Mouse (Mus musculus) CH12.LX (cell line): ENCODE data around the gene Ppp1r9b. TPM values are rescaled to one million over a fixed set of nuclear protein-coding genes. Genes with fewer than 3 reads are reported as not detected.

Source experiments
- DNase-seq: peaks from one replicate; pipeline ENCODE4 v3.0.0-alpha.2; 2013; ENCODE audit errors: extremely low read depth
- H3K27ac ChIP-seq: 2 replicates; pipeline ENCODE4 v1.5.1; 2012; ENCODE audit warnings: low read depth, mild to moderate bottlenecking, control low read depth, moderate library complexity; ENCODE audit not compliant: insufficient read depth
- H3K27me3 ChIP-seq: replicated peaks from 2 replicates; pipeline ENCODE3; 2012; ENCODE audit warnings: inconsistent platforms
- H3K36me3 ChIP-seq, 2 experiments: replicated peaks in 1 of 2; 2 replicates each; pipeline versions ENCODE3 to v1.6.1; 2012; ENCODE audit warnings: inconsistent platforms in 1 of 2, low read length in 1 of 2, mild to moderate bottlenecking in 1 of 2, mixed read lengths in 1 of 2, moderate library complexity in 1 of 2; ENCODE audit not compliant: control insufficient read depth in 1 of 2, insufficient read depth in 1 of 2
- H3K4me1 ChIP-seq, 2 experiments: 2 replicates each; pipeline ENCODE4 v1.6.1; 2012; ENCODE audit warnings: inconsistent platforms in 1 of 2, moderate library complexity in 1 of 2; ENCODE audit not compliant: insufficient read depth in 2 of 2, control insufficient read depth in 1 of 2
- H3K4me2 ChIP-seq: 2 replicates; pipeline ENCODE4 v1.6.1; 2012; ENCODE audit warnings: low read depth, mild to moderate bottlenecking, control low read depth; ENCODE audit not compliant: poor library complexity, insufficient read depth, severe bottlenecking
- H3K4me3 ChIP-seq, 3 experiments: fragments of 150-350 bp in 1 of 3; sonication (generic) in 1 of 3; replicated peaks in 1 of 3; 2 replicates each; pipeline versions ENCODE3 to v1.5.1; 2011 to 2012; ENCODE audit warnings: low read depth in 2 of 3, low read length in 2 of 3, mild to moderate bottlenecking in 2 of 3, moderate library complexity in 2 of 3, control low read depth in 1 of 3, improper control_type of control experiment in 1 of 3, inconsistent platforms in 1 of 3, mixed read lengths in 1 of 3; ENCODE audit not compliant: poor library complexity in 1 of 3
- H3K79me2 ChIP-seq: replicated peaks from 2 replicates; pipeline ENCODE4 v1.6.1; 2012; ENCODE audit warnings: mild to moderate bottlenecking, moderate library complexity; ENCODE audit not compliant: control insufficient read depth, poor library complexity, insufficient read depth, severe bottlenecking; ENCODE audit errors: extremely low read depth
- H3K9ac ChIP-seq: 2 replicates; pipeline ENCODE4 v1.6.1; 2012; ENCODE audit warnings: low read depth, mild to moderate bottlenecking, control low read depth, moderate library complexity; ENCODE audit not compliant: insufficient read depth
- H3K9me3 ChIP-seq: replicated peaks from 2 replicates; pipeline ENCODE3; 2012; ENCODE audit warnings: low read length, inconsistent platforms, mixed read lengths
- CTCF ChIP-seq, 2 experiments: IDR thresholded peaks in 1 of 2; conservative IDR thresholded peaks in 1 of 2; 2 replicates each; pipeline ENCODE4 v1.5.1; 2011 to 2012; ENCODE audit warnings: low read depth in 2 of 2, low read length in 2 of 2, improper control_type of control experiment in 1 of 2, inconsistent platforms in 1 of 2, mild to moderate bottlenecking in 1 of 2, moderate library complexity in 1 of 2
- E2F4 ChIP-seq: IDR thresholded peaks from 2 replicates; pipeline ENCODE4 v1.6.1; 2011; ENCODE audit warnings: low read depth, low read length, improper control_type of control experiment; ENCODE audit not compliant: insufficient replicate concordance
- ELF1 ChIP-seq: IDR thresholded peaks from 2 replicates; pipeline ENCODE4 v1.6.1; 2014; ENCODE audit warnings: low read depth, mild to moderate bottlenecking, inconsistent platforms, low read length, improper control_type of control experiment
- ETS1 ChIP-seq: conservative IDR thresholded peaks from 2 replicates; pipeline ENCODE4 v1.6.1; 2012; ENCODE audit warnings: low read depth, mild to moderate bottlenecking, inconsistent platforms, low read length, improper control_type of control experiment, moderate library complexity
- GABPA ChIP-seq: IDR thresholded peaks from 2 replicates; pipeline ENCODE4 v1.6.1; 2012; ENCODE audit warnings: low read depth, low read length, improper control_type of control experiment, inconsistent platforms; ENCODE audit not compliant: insufficient replicate concordance
- HCFC1 ChIP-seq: IDR thresholded peaks from 2 replicates; pipeline ENCODE4 v1.6.1; 2012; ENCODE audit warnings: low read depth, mild to moderate bottlenecking, inconsistent platforms, low read length, improper control_type of control experiment
- IRF4 ChIP-seq: IDR thresholded peaks from 2 replicates; pipeline ENCODE4 v1.6.1; 2014; ENCODE audit warnings: low read depth, mild to moderate bottlenecking, inconsistent platforms, low read length, improper control_type of control experiment
- JUND ChIP-seq: conservative IDR thresholded peaks from 2 replicates; pipeline ENCODE4 v1.6.1; 2011; ENCODE audit warnings: low read depth, low read length, improper control_type of control experiment
- KAT2A ChIP-seq: IDR thresholded peaks from 2 replicates; pipeline ENCODE4 v1.6.1; 2012; ENCODE audit warnings: low read length, improper control_type of control experiment, inconsistent platforms; ENCODE audit not compliant: insufficient replicate concordance
- MAFK ChIP-seq: IDR thresholded peaks from 2 replicates; pipeline ENCODE4 v1.6.1; 2011; ENCODE audit warnings: low read length, improper control_type of control experiment; ENCODE audit not compliant: insufficient replicate concordance
- MAX ChIP-seq: IDR thresholded peaks from 2 replicates; pipeline ENCODE4 v1.6.1; 2011; ENCODE audit warnings: low read length, improper control_type of control experiment
- MAZ ChIP-seq: IDR thresholded peaks from 2 replicates; pipeline ENCODE4 v1.6.1; 2012; ENCODE audit warnings: low read depth, mild to moderate bottlenecking, inconsistent platforms, low read length, improper control_type of control experiment, moderate library complexity
- MXI1 ChIP-seq: IDR thresholded peaks from 2 replicates; pipeline ENCODE4 v1.6.1; 2011; ENCODE audit warnings: mild to moderate bottlenecking, low read depth, low read length, improper control_type of control experiment
- NELFE ChIP-seq: IDR thresholded peaks from 2 replicates; pipeline ENCODE4 v1.6.1; 2011; ENCODE audit warnings: low read depth, low read length, improper control_type of control experiment
- NRF1 ChIP-seq: IDR thresholded peaks from 2 replicates; pipeline ENCODE4 v1.6.1; 2014; ENCODE audit warnings: low read depth, mild to moderate bottlenecking, inconsistent platforms, low read length, improper control_type of control experiment, moderate library complexity
- PAX5 ChIP-seq: IDR thresholded peaks from 2 replicates; pipeline ENCODE4 v1.6.1; 2012; ENCODE audit warnings: low read length, inconsistent platforms, mixed read lengths
- RCOR1 ChIP-seq: conservative IDR thresholded peaks from 2 replicates; pipeline ENCODE4 v1.6.1; 2012; ENCODE audit warnings: low read depth, mild to moderate bottlenecking, inconsistent platforms, low read length, improper control_type of control experiment
- SIN3A ChIP-seq: IDR thresholded peaks from 2 replicates; pipeline ENCODE4 v1.6.1; 2012; ENCODE audit warnings: low read length, improper control_type of control experiment, inconsistent platforms
- SMC3 ChIP-seq: IDR thresholded peaks from 2 replicates; pipeline ENCODE4 v1.6.1; 2011; ENCODE audit warnings: low read depth, low read length, improper control_type of control experiment
- TBP ChIP-seq: conservative IDR thresholded peaks from 2 replicates; pipeline ENCODE4 v1.6.1; 2011; ENCODE audit warnings: low read depth, low read length, improper control_type of control experiment
- TCF12 ChIP-seq: IDR thresholded peaks from 2 replicates; pipeline ENCODE4 v1.6.1; 2014; ENCODE audit warnings: low read depth, mild to moderate bottlenecking, inconsistent platforms, low read length, improper control_type of control experiment
- USF1 ChIP-seq: IDR thresholded peaks from 2 replicates; pipeline ENCODE4 v1.6.1; 2014; ENCODE audit warnings: low read depth, mild to moderate bottlenecking, inconsistent platforms, low read length, improper control_type of control experiment
- USF2 ChIP-seq: conservative IDR thresholded peaks from 2 replicates; pipeline ENCODE4 v1.6.1; 2011; ENCODE audit warnings: low read depth, low read length, improper control_type of control experiment
- ZC3H11A ChIP-seq: IDR thresholded peaks from 2 replicates; pipeline ENCODE4 v1.6.1; 2012; ENCODE audit warnings: low read depth, mild to moderate bottlenecking, inconsistent platforms, low read length, improper control_type of control experiment
- ZKSCAN1 ChIP-seq: IDR thresholded peaks from 2 replicates; pipeline ENCODE4 v1.6.1; 2012; ENCODE audit warnings: low read depth, inconsistent platforms, low read length, improper control_type of control experiment, borderline replicate concordance
- ZNF384 ChIP-seq: IDR thresholded peaks from 2 replicates; pipeline ENCODE4 v1.6.1; 2012; ENCODE audit warnings: low read depth, low read length, improper control_type of control experiment, inconsistent platforms
- dilution Hi-C: fragments of 300-500 bp; cut with MboI; formaldehyde crosslinking; loops from 2 replicates; pipeline ENCODE4 v1.14.3; 2020; ENCODE audit warnings: low sequenced_read_pairs; ENCODE audit not compliant: extremely low pct_unique_long_range_greater_than_20kb, extremely low pct_ligation_motif_present
- in situ Hi-C: fragments of 300-500 bp; cut with MboI; formaldehyde crosslinking; loops from 3 replicates; pipeline ENCODE4 v1.14.3; 2019; ENCODE audit warnings: low sequenced_read_pairs, low pct_ligation_motif_present, low pct_unique_long_range_greater_than_20kb, mixed read lengths
- polyA plus RNA-seq: library from polyadenylated mRNA; unstranded; fragments of >175 nt; gene quantifications from 2 replicates; pipeline ENCODE4 v1.2.1, GENCODE M21; 2012; ENCODE audit warnings: low read depth; ENCODE audit not compliant: insufficient read length
- total RNA-seq, 2 experiments: library from RNA; depleted of rRNA; stranded (reverse); fragments of 300-350 nt in 1 of 2; fragments of >200 nt in 1 of 2; gene quantifications; 2 replicates each; pipeline ENCODE4 v1.2.3; 2012 to 2014

Ppp1r9b gene
- total and polyA plus RNA-seq, 3 experiments = 7.8 to 21.8 (median 21.2) TPM

DNA sequence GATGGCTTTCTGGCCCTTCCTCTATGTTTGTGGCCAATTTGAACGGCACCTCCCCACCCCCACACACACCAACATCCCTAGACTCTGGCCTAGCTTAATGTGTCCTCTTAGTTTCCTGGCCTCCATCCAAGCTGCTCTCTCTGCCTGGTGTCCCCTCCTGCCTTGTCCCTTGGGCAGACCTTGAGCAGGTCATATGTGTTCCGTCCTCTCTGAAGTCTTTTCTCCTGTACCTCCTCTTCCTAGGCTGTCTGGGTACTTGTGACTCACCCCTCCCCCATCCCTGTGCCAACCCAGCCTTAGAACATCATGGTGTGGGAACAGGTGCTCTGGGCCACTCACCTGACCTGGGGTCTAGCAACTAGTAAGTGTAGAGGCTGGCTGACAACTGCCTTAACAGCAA is 15.9 kb upstream of the Ppp1r9b start:
- Histone ChIP-seq H3K27ac (no peak overlapping the region), H3K9ac (no peak overlapping the region), H3K4me3 (no peak overlapping the region), H3K9me3 (no peaks in the 10 kb centered on the region), H3K4me2 (no peak overlapping the region), H3K4me1 (peaks cover 15 to 40% of the 10 kb centered on the region in 2 experiments), H3K27me3 (peaks cover 82% of the 10 kb centered on the region), H3K36me3 (no peaks in the 10 kb centered on the region), H3K79me2 (no peaks in the 10 kb centered on the region)
- no peak for DNase-seq
- TF ChIP-seq CTCF (conservative IDR thresholded peaks at IDR 0.05 in 1 of 2, IDR thresholded peaks at IDR 0.05 in 1 of 2; ENCODE audit: low read depth in 2 of 2, low read length in 2 of 2) (no peak), TBP (no peak), PAX5 (no peak), IRF4 (no peak), USF1 (no peak), GABPA (no peak), MAZ (no peak), SMC3 (no peak), MAFK (no peak), NELFE (no peak), ELF1 (no peak), RCOR1 (no peak), ZKSCAN1 (no peak), USF2 (no peak), E2F4 (no peak), NRF1 (no peak), KAT2A (no peak), JUND (no peak), TCF12 (no peak), HCFC1 (no peak)
- dilution Hi-C loops (no loop called here), in situ Hi-C loops (loop anchor here (5.0 kb wide), 1 partner anchor 38 kb away; the partner anchor contains the start of gene Col1a1)

DNA sequence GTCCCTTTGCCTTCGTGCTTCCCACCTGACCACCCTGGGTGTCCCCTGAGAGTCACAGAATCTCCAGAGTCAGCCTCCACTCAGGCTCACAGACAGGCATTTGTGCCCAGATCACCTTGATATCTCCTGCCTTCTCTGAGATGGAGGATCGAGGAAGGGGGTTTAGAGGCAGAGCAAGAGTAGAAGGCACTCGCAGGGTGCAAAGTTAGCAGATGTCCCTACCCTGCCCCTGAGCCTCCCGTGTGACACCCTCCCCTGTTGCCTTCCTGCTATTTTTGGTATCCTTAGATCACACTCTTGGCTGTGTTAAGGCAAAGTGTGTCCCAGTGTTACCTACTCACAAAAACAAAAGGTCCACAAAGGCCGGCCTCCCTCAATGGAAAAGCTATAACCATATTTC is 14.6 kb upstream of the Ppp1r9b start, which contains the start of gene Sgca:
TSS of gene Sgca (minus strand) at position 129 of the 400 bp plus-strand sequence.
- no peak within 1 kb of the TSS for H3K9ac ChIP-seq
- TF ChIP-seq SIN3A (no peak), GABPA (no peak), ETS1 (no peak), NRF1 (no peak), ZKSCAN1 (no peak), MAX (no peak), CTCF (conservative IDR thresholded peaks at IDR 0.05 in 1 of 2, IDR thresholded peaks at IDR 0.05 in 1 of 2; ENCODE audit: low read depth in 2 of 2, low read length in 2 of 2) (no peak), MAZ (no peak), ZNF384 (no peak), ZC3H11A (no peak), E2F4 (no peak), MXI1 (no peak)
- TF ChIP-seq, all 38 proteins: peak for 0
- no peak within 1 kb of the TSS for H3K4me2 ChIP-seq
- DNase-seq = no peak
- H3K27ac ChIP-seq = no peak within 1 kb of the TSS
- in situ Hi-C loops = no loop called here
- dilution Hi-C loops = no loop called here
- H3K9me3 ChIP-seq = no peaks in the 10 kb centered on the region
- H3K27me3 ChIP-seq = peaks cover 82% of the 10 kb centered on the region
- H3K4me3 ChIP-seq = no peak within 1 kb of the TSS
- H3K79me2 ChIP-seq = no peaks in the 10 kb centered on the region
- no peaks in the 10 kb centered on the region for H3K36me3 ChIP-seq
- peaks cover 11 to 32% of the 10 kb centered on the region in 2 experiments for H3K4me1 ChIP-seq
